Mouse (Mus musculus): Measurements from ENCODE around the gene Sertad3. TPM values are rescaled to one million over a fixed set of nuclear protein-coding genes. Genes with fewer than 3 reads are reported as not detected.
A peak's percentile ranks its signal among the peaks of the same experiment; 100 is the strongest.

Sertad3 gene
- polyA plus RNA-seq, 1 experiment from 2014 or later, result 24.6 TPM

GRCm38 (mm10) chr7:27499036-27499435 lies 25.5 kb downstream of the Sertad3 start, which contains the start of gene Prx:
Prx (plus strand) TSS chr7:27499324.
- H3K27me3 ChIP-seq (replicated peaks), result no peaks in the 10 kb centered on the region
- H3K4me3 ChIP-seq, result no peak within 1 kb of the TSS
- ATAC-seq, result no peak
- H3K36me3 ChIP-seq, result no peaks in the 10 kb centered on the region
- no peaks in the 10 kb centered on the region for H3K9me3 ChIP-seq (replicated peaks)
- H3K27ac ChIP-seq, result no peak within 1 kb of the TSS
- H3K4me2 ChIP-seq, result no peak within 1 kb of the TSS
- H3K4me1 ChIP-seq, result peaks cover 24% of the 10 kb centered on the region
- WGBS (ENCODE audit: insufficient replicate concordance), result 60% methylated on average over 3 of the region's 3 CpGs
- no peak within 1 kb of the TSS for H3K9ac ChIP-seq

GRCm38 (mm10) chr7:27501620-27502019 lies 28.1 kb downstream of the Sertad3 start:
- Histone ChIP-seq H3K4me2 (no peak overlapping the region), H3K9me3 (replicated peaks) (no peaks in the 10 kb centered on the region), H3K27me3 (replicated peaks) (no peaks in the 10 kb centered on the region), H3K9ac (no peak overlapping the region), H3K4me1 (peaks cover 22% of the 10 kb centered on the region), H3K27ac (no peak overlapping the region), H3K36me3 (no peaks in the 10 kb centered on the region), H3K4me3 (no peak overlapping the region)
- WGBS (ENCODE audit: insufficient replicate concordance), result 48% methylated on average over 4 of the region's 4 CpGs
- no peak for ATAC-seq

GRCm38 (mm10) chr7:27506765-27507370 lies 33.3 kb downstream of the Sertad3 start:
- peak overlapping the region; percentile 69 for H3K4me3 ChIP-seq
- H3K9ac ChIP-seq, result peak overlapping the region; percentile 77
- 45% methylated on average over 9 of the region's 9 CpGs for WGBS (ENCODE audit: insufficient replicate concordance)
- H3K9me3 ChIP-seq (replicated peaks), result no peaks in the 10 kb centered on the region
- peaks cover 29% of the 10 kb centered on the region for H3K4me1 ChIP-seq
- H3K4me2 ChIP-seq, result peak overlapping the region; percentile 89
- no peak for ATAC-seq
- H3K27ac ChIP-seq, result peak overlapping the region; percentile 100
- no peaks in the 10 kb centered on the region for H3K36me3 ChIP-seq
- no peaks in the 10 kb centered on the region for H3K27me3 ChIP-seq (replicated peaks)

GRCm38 (mm10) chr7:27507711-27508647 lies 34.4 kb downstream of the Sertad3 start:
- H3K4me2 ChIP-seq, result peak overlapping the region; percentile 89
- peak overlapping the region; percentile 100 for H3K27ac ChIP-seq
- H3K27me3 ChIP-seq (replicated peaks), result no peaks in the 10 kb centered on the region
- no peaks in the 10 kb centered on the region for H3K36me3 ChIP-seq
- peak overlapping the region; percentile 77 for H3K9ac ChIP-seq
- H3K4me3 ChIP-seq, result peak overlapping the region; percentile 69
- H3K4me1 ChIP-seq, result peaks cover 29% of the 10 kb centered on the region
- H3K9me3 ChIP-seq (replicated peaks), result no peaks in the 10 kb centered on the region
- under 1% methylated on average over 54 of the region's 54 CpGs for WGBS (ENCODE audit: insufficient replicate concordance)
- peak; percentile 94 for ATAC-seq

- peak overlapping the region; percentile 100 for H3K27ac ChIP-seq
- peaks cover 29% of the 10 kb centered on the region for H3K4me1 ChIP-seq
- ATAC-seq, result peak; percentile 81
- no peaks in the 10 kb centered on the region for H3K36me3 ChIP-seq
- H3K4me2 ChIP-seq, result peak overlapping the region; percentile 89
- H3K9me3 ChIP-seq (replicated peaks), result no peaks in the 10 kb centered on the region
- peak overlapping the region; percentile 69 for H3K4me3 ChIP-seq
- no peaks in the 10 kb centered on the region for H3K27me3 ChIP-seq (replicated peaks)
- 21% methylated on average over 6 of the region's 6 CpGs for WGBS (ENCODE audit: insufficient replicate concordance)
- H3K9ac ChIP-seq, result peak overlapping the region; percentile 58
Observed at GRCm38 (mm10) chr7:27508648-27509005, 35.1 kb downstream of the Sertad3 start.

- Histone ChIP-seq H3K36me3 (no peaks in the 10 kb centered on the region), H3K9ac (no peak overlapping the region), H3K4me2 (no peak overlapping the region), H3K9me3 (replicated peaks) (no peaks in the 10 kb centered on the region), H3K27me3 (replicated peaks) (no peaks in the 10 kb centered on the region), H3K27ac (no peak overlapping the region), H3K4me3 (no peak overlapping the region), H3K4me1 (peaks cover 34% of the 10 kb centered on the region)
- no peak for ATAC-seq
- 75% methylated on average over 2 of the region's 2 CpGs for WGBS (ENCODE audit: insufficient replicate concordance)
Observed at GRCm38 (mm10) chr7:27510809-27511208, 37.2 kb downstream of the Sertad3 start.

- Histone ChIP-seq H3K27me3 (replicated peaks) (0 out of 2 replicates have a peak, but pooled peaks cover 3% of the 10 kb centered on the region), H3K9me3 (replicated peaks) (0 out of 2 replicates have a peak, but pooled peaks cover 4% of the 10 kb centered on the region), H3K36me3 (peaks cover 8% of the 10 kb centered on the region), H3K4me2 (no peak overlapping the region), H3K4me1 (peaks cover 6% of the 10 kb centered on the region; the same call in 1 of the 2 replicates), H3K4me3 (no peak overlapping the region), H3K9ac (no peak overlapping the region), H3K27ac (no peak overlapping the region)
- 0 out of 2 replicates have a peak, but pooled peaks have one; percentile 9 for ATAC-seq
- 62% methylated on average over 9 of the region's 9 CpGs for WGBS (ENCODE audit: insufficient replicate concordance)
Observed at GRCm38 (mm10) chr7:27514961-27515360, 41.4 kb downstream of the Sertad3 start.

- H3K27ac ChIP-seq, result no peak overlapping the region
- H3K4me1 ChIP-seq, result peaks cover 13% of the 10 kb centered on the region
- 65% methylated on average over 9 of the region's 9 CpGs for WGBS (ENCODE audit: insufficient replicate concordance)
- H3K9me3 ChIP-seq (replicated peaks), result 0 out of 2 replicates have a peak, but pooled peaks cover 6% of the 10 kb centered on the region
- H3K36me3 ChIP-seq, result peaks cover 8% of the 10 kb centered on the region
- H3K9ac ChIP-seq, result no peak overlapping the region
- H3K4me3 ChIP-seq, result no peak overlapping the region
- no peak overlapping the region for H3K4me2 ChIP-seq
- ATAC-seq, result no peak
- H3K27me3 ChIP-seq (replicated peaks), result 0 out of 2 replicates have a peak, but pooled peaks cover 3% of the 10 kb centered on the region
Observed at GRCm38 (mm10) chr7:27518314-27518713, 44.7 kb downstream of the Sertad3 start.

- no peak for ATAC-seq
- Histone ChIP-seq H3K36me3 (peaks cover 8% of the 10 kb centered on the region), H3K27ac (no peak overlapping the region), H3K9ac (no peak overlapping the region), H3K9me3 (replicated peaks) (0 out of 2 replicates have a peak, but pooled peaks cover 6% of the 10 kb centered on the region), H3K4me3 (no peak overlapping the region), H3K4me2 (no peak overlapping the region), H3K27me3 (replicated peaks) (0 out of 2 replicates have a peak, but pooled peaks cover 3% of the 10 kb centered on the region), H3K4me1 (peaks cover 8% of the 10 kb centered on the region)
Observed at GRCm38 (mm10) chr7:27520104-27520503, 46.5 kb downstream of the Sertad3 start.

GRCm38 (mm10) chr7:27520599-27520998 lies 47.0 kb downstream of the Sertad3 start:
- no peak for ATAC-seq
- 72% methylated on average over 1 of the region's 1 CpGs for WGBS (ENCODE audit: insufficient replicate concordance)

GRCm38 (mm10) chr7:27522967-27523366 lies 49.4 kb downstream of the Sertad3 start, which contains the start of gene Hipk4:
Hipk4 (plus strand) TSS chr7:27523267.
- Histone ChIP-seq H3K27ac (no peak within 1 kb of the TSS; the same call in 1 of the 2 replicates), H3K9me3 (replicated peaks) (0 out of 2 replicates have a peak, but pooled peaks cover 6% of the 10 kb centered on the region), H3K9ac (no peak within 1 kb of the TSS), H3K4me1 (peaks cover 27% of the 10 kb centered on the region), H3K4me3 (no peak within 1 kb of the TSS), H3K27me3 (replicated peaks) (0 out of 2 replicates have a peak, but pooled peaks cover 3% of the 10 kb centered on the region), H3K4me2 (no peak within 1 kb of the TSS), H3K36me3 (peaks cover 5% of the 10 kb centered on the region)
- WGBS (ENCODE audit: insufficient replicate concordance), result 60% methylated on average over 5 of the region's 5 CpGs
- no peak for ATAC-seq

More at GRCm38 (mm10) chr7:27520599-27520998, 47.0 kb downstream of the Sertad3 start:
- H3K4me3 ChIP-seq, result no peak overlapping the region
- peaks cover 8% of the 10 kb centered on the region for H3K36me3 ChIP-seq
- peaks cover 13% of the 10 kb centered on the region for H3K4me1 ChIP-seq
- no peak overlapping the region for H3K27ac ChIP-seq
- H3K27me3 ChIP-seq (replicated peaks), result 0 out of 2 replicates have a peak, but pooled peaks cover 3% of the 10 kb centered on the region
- H3K9ac ChIP-seq, result no peak overlapping the region
- 0 out of 2 replicates have a peak, but pooled peaks cover 6% of the 10 kb centered on the region for H3K9me3 ChIP-seq (replicated peaks)
- H3K4me2 ChIP-seq, result no peak overlapping the region
